Mouse (Mus musculus): ENCODE results near the gene Synpo2. TPM values are rescaled to one million over a fixed set of nuclear protein-coding genes. Genes with fewer than 3 reads are reported as not detected.
A peak's percentile ranks its signal among the peaks of the same experiment; 100 is the strongest.

Synpo2 gene
- polyA plus RNA-seq, 1 experiment from 2014 or later, result 1.1 TPM

DNA sequence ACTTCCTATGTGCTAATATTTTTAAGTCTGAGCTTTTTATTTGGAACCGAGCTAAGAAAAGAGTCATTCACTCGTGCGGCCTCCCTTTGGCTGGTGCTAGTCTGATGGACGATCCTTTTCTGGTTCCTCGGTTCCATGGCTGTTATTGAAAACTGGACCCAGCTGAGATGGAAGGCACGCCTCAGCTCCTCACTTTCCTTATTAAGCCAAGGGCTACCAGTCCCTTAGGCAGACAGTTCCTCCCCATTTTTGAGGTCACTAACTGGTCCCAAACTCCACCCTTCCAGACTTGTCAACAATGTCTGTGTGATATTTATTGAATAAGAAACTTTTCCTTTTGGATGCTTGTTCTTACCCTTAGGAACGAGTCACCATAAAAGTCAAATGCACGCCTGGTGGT, 112.1 kb downstream of the Synpo2 start:
- no peaks in the 10 kb centered on the region for H3K27me3 ChIP-seq (ENCODE audit: control insufficient read depth, insufficient read depth, low read length)
- H3K4me3 ChIP-seq (replicated peaks; ENCODE audit: low read depth, low read length), result no peak overlapping the region
- no peak for ATAC-seq (ENCODE audit: low FRiP score, low TSS enrichment)
- H3K4me1 ChIP-seq (ENCODE audit: control insufficient read depth, insufficient read depth, low read length), result no peaks in the 10 kb centered on the region
- no peaks in the 10 kb centered on the region for H3K36me3 ChIP-seq (ENCODE audit: control insufficient read depth, insufficient read depth, low read length)
- H3K9ac ChIP-seq (replicated peaks; ENCODE audit: low read length), result no peak overlapping the region
- H3K9me3 ChIP-seq (ENCODE audit: control insufficient read depth, low read length), result no peaks in the 10 kb centered on the region
- H3K27ac ChIP-seq (replicated peaks; ENCODE audit: low read depth, low read length), result no peak overlapping the region
- no peak overlapping the region for H3K4me2 ChIP-seq (ENCODE audit: low read length)
- DNase-seq, result no peak
- 88% methylated on average over 8 of the region's 8 CpGs for WGBS

DNA sequence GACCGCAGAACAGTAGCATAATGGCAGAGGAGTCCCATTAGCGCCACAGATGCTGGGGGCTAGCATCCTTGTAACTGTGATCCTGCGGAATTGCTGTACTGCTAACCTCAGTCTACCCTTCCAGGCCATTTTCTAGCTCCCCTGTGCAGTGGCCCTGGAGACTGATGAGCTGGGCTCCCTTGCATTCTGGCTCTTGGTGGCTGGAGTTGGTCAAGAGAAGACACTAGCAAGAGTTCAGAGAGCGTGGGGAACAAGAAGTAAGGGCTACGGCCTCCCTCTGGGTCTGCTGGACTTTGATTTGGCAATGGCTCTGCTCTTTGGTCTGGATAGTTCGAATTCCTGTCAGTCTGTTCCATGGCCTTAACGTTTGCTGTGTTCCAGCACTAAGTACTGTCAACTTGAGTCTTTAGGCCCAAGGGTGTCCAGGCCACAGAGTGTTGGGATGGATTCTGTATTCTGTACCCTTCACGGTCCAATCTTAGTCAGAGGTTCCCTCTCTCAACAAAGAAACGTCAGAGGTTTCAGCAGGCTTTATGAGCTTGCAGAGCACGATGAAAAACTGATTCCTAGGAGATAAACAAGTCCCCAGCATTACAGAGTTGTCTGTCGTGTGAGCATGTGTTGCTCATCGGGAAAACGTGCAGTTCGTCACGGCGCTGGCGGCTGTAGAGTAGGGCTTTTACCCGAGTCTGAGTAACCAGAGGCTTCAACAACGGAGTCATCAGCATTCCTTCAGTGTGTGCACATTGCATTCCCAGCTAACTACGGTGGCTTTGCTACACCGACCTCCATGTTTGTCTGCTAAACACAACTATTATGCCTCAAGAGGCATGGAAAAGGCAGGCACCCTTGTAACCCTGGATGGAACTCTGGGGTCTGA, 113.6 kb downstream of the Synpo2 start:
- no peak overlapping the region for H3K4me2 ChIP-seq (ENCODE audit: low read length)
- no peaks in the 10 kb centered on the region for H3K4me1 ChIP-seq (ENCODE audit: control insufficient read depth, insufficient read depth, low read length)
- H3K9me3 ChIP-seq (ENCODE audit: control insufficient read depth, low read length), result no peaks in the 10 kb centered on the region
- H3K27me3 ChIP-seq (ENCODE audit: control insufficient read depth, insufficient read depth, low read length), result no peaks in the 10 kb centered on the region
- no peaks in the 10 kb centered on the region for H3K36me3 ChIP-seq (ENCODE audit: control insufficient read depth, insufficient read depth, low read length)
- no peak overlapping the region for H3K4me3 ChIP-seq (replicated peaks; ENCODE audit: low read depth, low read length)
- WGBS, result 89% methylated on average over 21 of the region's 21 CpGs
- no peak overlapping the region for H3K27ac ChIP-seq (replicated peaks; ENCODE audit: low read depth, low read length)
- DNase-seq (no peak), ATAC-seq (ENCODE audit: low FRiP score, low TSS enrichment) (no peak)
- no peak overlapping the region for H3K9ac ChIP-seq (replicated peaks; ENCODE audit: low read length)

GRCm38 (mm10) chr3:123116903-123117302, 119.0 kb downstream of the Synpo2 start:
- Histone ChIP-seq H3K9ac (replicated peaks; ENCODE audit: low read length) (no peak overlapping the region), H3K27me3 (ENCODE audit: control insufficient read depth, insufficient read depth, low read length) (no peaks in the 10 kb centered on the region), H3K36me3 (ENCODE audit: control insufficient read depth, insufficient read depth, low read length) (no peaks in the 10 kb centered on the region), H3K4me3 (replicated peaks; ENCODE audit: low read depth, low read length) (no peak overlapping the region), H3K27ac (replicated peaks; ENCODE audit: low read depth, low read length) (no peak overlapping the region), H3K9me3 (ENCODE audit: control insufficient read depth, low read length) (no peaks in the 10 kb centered on the region), H3K4me1 (ENCODE audit: control insufficient read depth, insufficient read depth, low read length) (peaks cover 5% of the 10 kb centered on the region; the same call in 1 of the 2 replicates), H3K4me2 (ENCODE audit: low read length) (no peak overlapping the region)
- 59% methylated on average over 16 of the region's 16 CpGs for WGBS
- DNase-seq, result no peak
- no peak for ATAC-seq (ENCODE audit: low FRiP score, low TSS enrichment)

- ATAC-seq (ENCODE audit: low FRiP score, low TSS enrichment), result no peak
These were observed 120.0 kb downstream of the Synpo2 start for GRCm38 (mm10) chr3:123115770-123116527.

DNA sequence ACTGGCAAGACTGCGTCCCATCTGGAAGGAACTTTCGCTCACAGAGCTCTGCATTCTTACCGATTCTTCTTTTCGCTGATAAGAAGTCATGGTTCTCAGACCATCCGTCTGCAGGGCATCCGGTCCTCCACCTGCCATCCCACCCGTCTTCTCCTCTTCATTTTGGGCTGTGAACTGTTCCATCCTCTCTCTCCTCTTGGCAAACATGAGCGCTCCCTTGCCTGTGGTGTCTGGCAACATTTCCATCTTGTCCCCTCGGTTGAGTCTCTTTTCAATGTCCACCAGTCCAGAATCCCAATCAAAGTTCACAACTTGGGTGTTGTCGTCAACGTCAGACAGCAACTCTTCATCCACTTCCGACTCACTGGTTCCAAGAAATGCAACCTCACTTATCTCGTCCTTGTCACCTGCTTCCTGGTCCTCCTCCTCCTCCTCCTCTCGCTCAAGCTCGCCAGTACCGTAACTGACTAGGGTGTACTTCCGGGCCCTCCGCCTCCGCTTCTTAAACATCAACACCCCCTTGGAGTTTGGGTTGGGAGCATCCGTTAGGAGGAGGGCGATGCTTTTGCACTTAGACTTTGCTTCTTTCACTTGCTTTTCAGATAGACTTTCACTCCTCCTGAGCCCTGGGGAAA, 121.8 kb downstream of the Synpo2 start:
- Histone ChIP-seq H3K4me1 (ENCODE audit: control insufficient read depth, insufficient read depth, low read length) (peaks cover 5% of the 10 kb centered on the region; the same call in 1 of the 2 replicates), H3K4me2 (ENCODE audit: low read length) (no peak overlapping the region), H3K4me3 (replicated peaks; ENCODE audit: low read depth, low read length) (no peak overlapping the region), H3K27me3 (ENCODE audit: control insufficient read depth, insufficient read depth, low read length) (no peaks in the 10 kb centered on the region), H3K27ac (replicated peaks; ENCODE audit: low read depth, low read length) (no peak overlapping the region), H3K36me3 (ENCODE audit: control insufficient read depth, insufficient read depth, low read length) (no peaks in the 10 kb centered on the region), H3K9ac (replicated peaks; ENCODE audit: low read length) (no peak overlapping the region), H3K9me3 (ENCODE audit: control insufficient read depth, low read length) (no peaks in the 10 kb centered on the region)
- no peak for ATAC-seq (ENCODE audit: low FRiP score, low TSS enrichment)
- no peak for DNase-seq
- 95% methylated on average over 21 of the region's 21 CpGs for WGBS

More at GRCm38 (mm10) chr3:123115770-123116527, 120.0 kb downstream of the Synpo2 start:
- H3K36me3 ChIP-seq (ENCODE audit: control insufficient read depth, insufficient read depth, low read length), result no peaks in the 10 kb centered on the region
- H3K9ac ChIP-seq (replicated peaks; ENCODE audit: low read length), result no peak overlapping the region
- H3K27ac ChIP-seq (replicated peaks; ENCODE audit: low read depth, low read length), result no peak overlapping the region
- no peaks in the 10 kb centered on the region for H3K27me3 ChIP-seq (ENCODE audit: control insufficient read depth, insufficient read depth, low read length)
- H3K4me3 ChIP-seq (replicated peaks; ENCODE audit: low read depth, low read length), result no peak overlapping the region
- peaks cover 5% of the 10 kb centered on the region; the same call in 1 of the 2 replicates for H3K4me1 ChIP-seq (ENCODE audit: control insufficient read depth, insufficient read depth, low read length)
- WGBS, result 26% methylated on average over 15 of the region's 15 CpGs
- H3K4me2 ChIP-seq (ENCODE audit: low read length), result peak overlapping the region; percentile 41
- peak; percentile 48 for DNase-seq
- no peaks in the 10 kb centered on the region for H3K9me3 ChIP-seq (ENCODE audit: control insufficient read depth, low read length)

- WGBS, result 94% methylated on average over 11 of the region's 11 CpGs
- no peak overlapping the region for H3K27ac ChIP-seq (replicated peaks; ENCODE audit: low read depth, low read length)
- H3K4me1 ChIP-seq (ENCODE audit: control insufficient read depth, insufficient read depth, low read length), result peaks cover 5% of the 10 kb centered on the region; the same call in 1 of the 2 replicates
- ATAC-seq (ENCODE audit: low FRiP score, low TSS enrichment) (no peak), DNase-seq (no peak)
- H3K27me3 ChIP-seq (ENCODE audit: control insufficient read depth, insufficient read depth, low read length), result no peaks in the 10 kb centered on the region
- H3K9ac ChIP-seq (replicated peaks; ENCODE audit: low read length), result no peak overlapping the region
- H3K4me3 ChIP-seq (replicated peaks; ENCODE audit: low read depth, low read length), result no peak overlapping the region
- no peaks in the 10 kb centered on the region for H3K9me3 ChIP-seq (ENCODE audit: control insufficient read depth, low read length)
- H3K4me2 ChIP-seq (ENCODE audit: low read length), result no peak overlapping the region
- H3K36me3 ChIP-seq (ENCODE audit: control insufficient read depth, insufficient read depth, low read length), result no peaks in the 10 kb centered on the region
These were observed 123.2 kb downstream of the Synpo2 start for GRCm38 (mm10) chr3:123112781-123113180.

- H3K27me3 ChIP-seq (ENCODE audit: control insufficient read depth, insufficient read depth, low read length), result no peaks in the 10 kb centered on the region
- peaks cover 4% of the 10 kb centered on the region; the same call in 1 of the 2 replicates for H3K4me1 ChIP-seq (ENCODE audit: control insufficient read depth, insufficient read depth, low read length)
- H3K4me2 ChIP-seq (ENCODE audit: low read length), result no peak overlapping the region
- WGBS, result 70% methylated on average over 10 of the region's 10 CpGs
- ATAC-seq (ENCODE audit: low FRiP score, low TSS enrichment) (no peak), DNase-seq (no peak)
- no peaks in the 10 kb centered on the region for H3K36me3 ChIP-seq (ENCODE audit: control insufficient read depth, insufficient read depth, low read length)
- no peak overlapping the region for H3K9ac ChIP-seq (replicated peaks; ENCODE audit: low read length)
- no peak overlapping the region for H3K4me3 ChIP-seq (replicated peaks; ENCODE audit: low read depth, low read length)
- no peak overlapping the region for H3K27ac ChIP-seq (replicated peaks; ENCODE audit: low read depth, low read length)
- no peaks in the 10 kb centered on the region for H3K9me3 ChIP-seq (ENCODE audit: control insufficient read depth, low read length)
These were observed 124.8 kb downstream of the Synpo2 start for GRCm38 (mm10) chr3:123111071-123111711.

DNA sequence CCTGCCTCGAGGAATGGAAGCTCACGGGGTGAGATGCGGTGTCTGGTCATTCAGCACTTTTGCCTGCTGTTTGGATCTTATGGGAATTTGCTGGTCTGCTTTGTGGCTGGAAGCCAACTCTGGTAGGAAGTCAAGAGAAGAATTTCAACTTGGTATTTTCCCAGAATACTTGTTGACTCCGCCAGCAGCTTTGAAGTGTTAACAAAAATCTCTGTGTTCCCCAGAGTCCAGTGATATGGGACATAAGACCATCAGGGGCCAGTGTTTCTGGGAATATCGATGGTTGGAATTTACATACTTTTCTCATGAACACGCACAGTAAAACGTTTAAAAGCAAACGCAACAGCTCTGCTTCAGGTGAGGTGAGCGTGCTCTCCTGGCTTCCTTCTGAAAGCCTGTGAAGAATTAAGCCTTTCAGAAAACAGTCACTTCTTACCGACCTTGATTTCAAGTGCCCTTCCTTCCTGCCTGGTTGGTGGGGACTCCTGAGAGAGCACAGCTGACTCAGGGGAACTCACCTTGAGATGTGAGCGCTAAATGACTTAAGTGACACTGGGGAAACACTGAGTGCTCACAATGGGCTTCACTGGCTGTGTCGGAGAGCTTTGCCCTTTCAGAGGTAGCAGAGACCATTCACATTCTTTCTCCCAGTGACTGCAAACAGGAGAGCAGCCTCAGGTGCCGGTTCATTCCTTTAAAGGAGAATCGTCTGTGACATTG, 128.0 kb downstream of the Synpo2 start:
- no peak overlapping the region for H3K4me3 ChIP-seq (replicated peaks; ENCODE audit: low read depth, low read length)
- ATAC-seq (ENCODE audit: low FRiP score, low TSS enrichment), result no peak
- H3K9me3 ChIP-seq (ENCODE audit: control insufficient read depth, low read length), result no peaks in the 10 kb centered on the region
- H3K27me3 ChIP-seq (ENCODE audit: control insufficient read depth, insufficient read depth, low read length), result no peaks in the 10 kb centered on the region
- H3K4me2 ChIP-seq (ENCODE audit: low read length), result no peak overlapping the region
- no peaks in the 10 kb centered on the region for H3K4me1 ChIP-seq (ENCODE audit: control insufficient read depth, insufficient read depth, low read length)
- WGBS, result 78% methylated on average over 14 of the region's 14 CpGs
- no peaks in the 10 kb centered on the region for H3K36me3 ChIP-seq (ENCODE audit: control insufficient read depth, insufficient read depth, low read length)
- no peak overlapping the region for H3K9ac ChIP-seq (replicated peaks; ENCODE audit: low read length)
- DNase-seq, result no peak
- no peak overlapping the region for H3K27ac ChIP-seq (replicated peaks; ENCODE audit: low read depth, low read length)
